Mouse (Mus musculus): ENCODE measurements around the gene Ythdf1.
A peak's percentile ranks its signal among the peaks of the same experiment; 100 is the strongest.

Ythdf1 gene

GRCm38 (mm10) chr2:180920810-180921400 lies at the start of gene Ythdf1:
Gene Ythdf1 (minus strand): TSS chr2:180920949.
- peak; percentile 96 for DNase-seq (ENCODE audit: low read depth, low spot score)

GRCm38 (mm10) chr2:180967010-180967763 lies 46.4 kb upstream of the Ythdf1 start, which contains the start of gene Arfgap1:
Gene Arfgap1 (plus strand): TSS chr2:180967225.
- peak; percentile 91 for DNase-seq (ENCODE audit: low read depth, low spot score)

DNA sequence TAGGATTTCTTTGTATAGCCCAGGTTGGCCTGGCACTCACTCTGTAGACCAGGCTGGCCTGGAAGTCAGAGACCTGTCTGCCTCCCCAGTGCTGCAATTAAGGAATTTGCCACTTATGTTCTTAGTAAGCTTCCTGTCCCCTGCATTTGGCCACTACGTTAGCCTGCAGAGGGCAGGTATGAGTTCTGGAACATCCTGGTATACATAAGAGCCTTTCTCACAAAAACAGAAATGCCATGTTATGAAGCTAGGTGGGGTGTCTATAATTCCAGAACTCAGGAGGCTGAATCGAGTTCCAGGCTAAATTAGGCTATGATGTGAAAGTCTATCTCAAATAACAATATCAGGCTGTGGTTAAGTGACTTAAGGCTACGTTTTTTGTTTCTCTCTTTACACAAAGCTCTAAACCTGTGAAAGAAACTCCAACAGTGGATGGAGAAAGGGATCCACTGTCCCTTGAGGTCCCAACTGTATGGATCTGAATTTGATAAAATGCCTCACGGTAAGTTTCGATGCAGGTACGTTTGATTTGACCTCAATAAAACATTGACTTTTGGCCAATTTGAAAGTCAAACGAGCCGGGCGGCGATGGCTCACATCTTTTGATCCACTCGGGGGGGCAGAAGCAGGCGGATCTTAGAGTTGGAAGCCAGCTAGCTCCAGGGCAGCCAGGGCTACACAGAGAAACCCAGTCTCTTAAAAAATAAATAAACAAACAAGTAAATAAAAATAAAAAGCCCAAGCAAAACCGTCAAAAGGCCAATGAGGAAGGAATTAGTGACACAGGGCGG lies 45.5 kb upstream of the Ythdf1 start:
- DNase-seq (ENCODE audit: low read depth, low spot score): peak; percentile 71

- peak; percentile 68 for DNase-seq (ENCODE audit: low read depth, low spot score)
Observed at GRCm38 (mm10) chr2:180963956-180964355, 43.2 kb upstream of the Ythdf1 start.

GRCm38 (mm10) chr2:180962616-180963308 lies 42.0 kb upstream of the Ythdf1 start:
- no peak for DNase-seq (ENCODE audit: low read depth, low spot score)

DNA sequence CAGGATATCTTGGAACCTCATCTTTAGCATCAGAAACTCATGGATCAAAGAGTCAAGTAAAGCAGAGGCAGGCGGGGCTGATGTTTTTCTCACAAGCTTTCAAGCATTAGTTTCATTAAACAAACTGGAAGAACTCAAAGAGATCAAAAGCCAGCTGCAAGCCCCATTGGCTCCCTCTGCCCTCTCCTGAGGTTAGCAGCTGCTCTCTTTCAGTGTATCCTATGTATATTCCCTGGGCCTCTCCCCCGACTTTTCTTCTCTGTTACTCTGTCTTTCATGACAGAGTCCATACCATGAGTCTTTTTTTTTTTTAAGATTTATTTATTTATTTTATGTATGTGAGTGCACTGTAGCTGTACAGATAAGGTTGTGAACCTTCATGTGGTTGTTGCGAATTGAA lies 39.4 kb upstream of the Ythdf1 start:
- DNase-seq (ENCODE audit: low read depth, low spot score): no peak

GRCm38 (mm10) chr2:180959605-180960004 lies 38.9 kb upstream of the Ythdf1 start:
- DNase-seq (ENCODE audit: low read depth, low spot score): no peak

- no peak for DNase-seq (ENCODE audit: low read depth, low spot score)
Observed at GRCm38 (mm10) chr2:180954061-180955047, 33.6 kb upstream of the Ythdf1 start, which contains the start of gene Nkain4. Gene Nkain4 (minus strand): TSS chr2:180954699.

GRCm38 (mm10) chr2:180953638-180954037 lies 32.9 kb upstream of the Ythdf1 start:
- no peak for DNase-seq (ENCODE audit: low read depth, low spot score)

GRCm38 (mm10) chr2:180952731-180953171 lies 32.0 kb upstream of the Ythdf1 start:
- DNase-seq (ENCODE audit: low read depth, low spot score): no peak

DNA sequence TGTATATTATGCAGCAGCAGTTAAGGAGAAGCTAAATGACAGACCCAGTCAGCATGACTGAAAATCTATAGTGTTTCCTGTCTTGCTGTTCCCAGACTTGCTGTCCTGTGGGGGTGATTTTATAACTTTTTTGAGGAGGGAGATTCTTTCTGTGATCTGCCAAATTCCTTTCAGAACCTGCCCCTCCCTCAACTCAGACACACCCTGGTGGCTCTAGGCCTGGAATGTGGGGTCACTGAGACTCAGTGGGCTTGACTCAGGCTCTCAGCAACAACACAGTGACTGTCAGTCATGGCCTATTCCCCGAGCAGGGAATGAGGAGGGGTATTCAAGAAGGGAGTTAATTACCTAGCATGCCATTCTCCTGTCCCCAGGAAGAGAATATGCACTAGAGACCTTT lies 29.2 kb upstream of the Ythdf1 start:
- no peak for DNase-seq (ENCODE audit: low read depth, low spot score)

- no peak for DNase-seq (ENCODE audit: low read depth, low spot score)
Observed at GRCm38 (mm10) chr2:180941869-180942268, 21.1 kb upstream of the Ythdf1 start.

GRCm38 (mm10) chr2:180940187-180940586 lies 19.4 kb upstream of the Ythdf1 start:
- DNase-seq (ENCODE audit: low read depth, low spot score): no peak

- DNase-seq (ENCODE audit: low read depth, low spot score): no peak
Observed at GRCm38 (mm10) chr2:180932418-180932817, 11.7 kb upstream of the Ythdf1 start.

DNA sequence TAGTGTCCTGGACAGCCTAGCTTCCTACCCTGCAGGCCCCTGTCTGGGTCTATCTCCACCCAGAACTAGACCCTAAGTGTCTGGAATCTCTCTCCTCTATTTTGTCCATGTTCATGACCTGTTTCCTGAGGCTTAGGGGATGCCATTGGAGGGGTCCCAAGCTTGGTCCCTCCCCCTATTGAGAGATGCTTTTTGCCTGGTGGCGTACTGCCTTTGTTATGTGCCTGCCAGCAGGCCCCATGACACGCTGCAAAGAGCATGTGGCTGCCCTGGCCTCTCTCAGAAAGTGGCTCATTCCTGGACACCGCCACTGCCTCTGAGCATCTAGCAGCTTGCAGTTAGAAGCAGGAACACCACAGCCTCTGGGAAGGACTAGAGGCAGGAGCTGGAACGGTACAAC lies 8.0 kb upstream of the Ythdf1 start, which contains the start of gene Birc7:
Gene Birc7 (plus strand): TSS at position 301 of the 400 bp plus-strand sequence.
- no peak for DNase-seq (ENCODE audit: low read depth, low spot score)

DNA sequence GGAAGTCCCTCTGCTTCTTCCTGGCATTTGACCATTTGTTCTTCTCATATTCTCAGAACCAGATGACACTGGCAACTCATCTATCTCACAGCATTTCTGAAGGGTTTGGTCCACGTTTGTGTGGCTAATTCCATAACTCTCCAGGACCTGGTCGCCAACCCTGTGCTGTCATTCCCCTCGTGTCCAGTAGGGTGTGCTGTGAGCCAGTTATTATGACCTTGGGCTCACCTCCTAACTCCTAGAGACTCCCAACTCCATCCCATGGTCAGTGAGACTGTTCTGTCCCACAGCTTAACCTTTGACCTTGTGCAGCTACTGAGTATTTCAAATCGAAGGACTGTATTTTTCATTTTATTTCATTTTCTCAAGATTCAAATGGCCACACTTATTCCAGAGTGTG lies 4.4 kb upstream of the Ythdf1 start:
- peak; percentile 51 for DNase-seq (ENCODE audit: low read depth, low spot score)

- DNase-seq (ENCODE audit: low read depth, low spot score): no peak
Observed at GRCm38 (mm10) chr2:180922739-180923138, 2.0 kb upstream of the Ythdf1 start.

DNA sequence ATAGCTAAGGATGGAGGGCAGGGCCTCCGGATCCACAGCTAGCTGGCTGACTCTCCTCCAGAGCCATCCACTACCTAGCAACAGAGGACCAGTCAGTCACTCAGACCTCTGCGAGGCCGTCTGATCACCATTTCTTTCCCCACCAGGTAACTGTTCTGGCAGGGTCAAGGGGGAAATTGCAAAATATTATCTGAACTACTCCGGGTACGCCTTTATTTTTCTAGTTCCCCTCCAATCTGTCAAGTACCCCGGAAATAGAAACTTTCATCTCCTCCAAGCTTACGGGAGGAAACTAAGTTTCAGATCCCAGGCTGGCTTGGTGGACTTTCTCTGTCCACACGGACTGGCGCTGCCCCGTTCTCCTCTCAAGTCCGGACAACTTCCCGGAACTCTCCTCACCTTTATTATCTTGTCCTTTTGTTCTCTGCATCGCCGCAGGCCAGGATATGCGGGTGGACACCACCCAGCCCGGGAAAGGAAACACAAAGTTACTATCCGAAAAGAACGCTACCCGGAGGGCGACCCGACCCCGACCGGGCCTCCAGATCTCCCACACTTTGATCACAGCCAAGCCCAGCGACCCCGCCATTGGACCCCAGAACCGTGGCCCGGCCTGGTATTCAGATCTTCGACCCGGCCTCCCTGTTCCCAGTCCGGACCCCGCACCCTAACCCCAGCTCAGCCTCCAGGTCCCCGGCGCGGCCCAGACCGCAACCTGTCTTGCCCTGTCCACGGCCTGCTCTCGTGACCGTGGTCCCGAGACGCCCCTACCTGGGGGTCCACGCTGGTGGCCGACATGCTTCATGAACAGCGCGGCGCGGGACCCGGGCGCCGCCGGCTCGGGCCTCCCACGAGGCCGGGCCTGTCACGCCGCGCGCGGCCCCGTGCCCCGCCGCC lies 588 bp downstream of the Ythdf1 start:
- DNase-seq (ENCODE audit: low read depth, low spot score): peak; percentile 37

GRCm38 (mm10) chr2:180915886-180916433 lies 4.8 kb downstream of the Ythdf1 start:
- DNase-seq (ENCODE audit: low read depth, low spot score): no peak
